Mouse (Mus musculus): ENCODE data around the gene Atoh8.
A peak's percentile ranks its signal among the peaks of the same experiment; 100 is the strongest.

Gene Atoh8

GRCm38 (mm10) chr6:72235098-72235806 is at the start of gene Atoh8:
Gene Atoh8, minus strand, starts transcription at chr6:72235577.
- no peak for DNase-seq (ENCODE audit: low read depth, low spot score)

- no peak for DNase-seq (ENCODE audit: low read depth, low spot score)
Observed at GRCm38 (mm10) chr6:72283914-72284313, 48.5 kb upstream of the Atoh8 start.

GRCm38 (mm10) chr6:72280410-72280998 is 45.1 kb upstream of the Atoh8 start:
- no peak for DNase-seq (ENCODE audit: low read depth, low spot score)

GRCm38 (mm10) chr6:72279505-72279904 is 44.1 kb upstream of the Atoh8 start:
- DNase-seq (ENCODE audit: low read depth, low spot score) = no peak

GRCm38 (mm10) chr6:72278835-72279234 is 43.5 kb upstream of the Atoh8 start:
- no peak for DNase-seq (ENCODE audit: low read depth, low spot score)

- no peak for DNase-seq (ENCODE audit: low read depth, low spot score)
Observed at GRCm38 (mm10) chr6:72277508-72278166, 42.3 kb upstream of the Atoh8 start.

GRCm38 (mm10) chr6:72276972-72277441 is 41.6 kb upstream of the Atoh8 start:
- DNase-seq (ENCODE audit: low read depth, low spot score) = no peak

- DNase-seq (ENCODE audit: low read depth, low spot score) = no peak
Observed at GRCm38 (mm10) chr6:72276141-72276540, 40.8 kb upstream of the Atoh8 start.

- no peak for DNase-seq (ENCODE audit: low read depth, low spot score)
Observed at GRCm38 (mm10) chr6:72275527-72275926, 40.1 kb upstream of the Atoh8 start.

- no peak for DNase-seq (ENCODE audit: low read depth, low spot score)
Observed at GRCm38 (mm10) chr6:72273153-72273552, 37.8 kb upstream of the Atoh8 start.

- DNase-seq (ENCODE audit: low read depth, low spot score) = no peak
Observed at GRCm38 (mm10) chr6:72272161-72272696, 36.9 kb upstream of the Atoh8 start.

- DNase-seq (ENCODE audit: low read depth, low spot score) = no peak
Observed at GRCm38 (mm10) chr6:72270952-72271519, 35.7 kb upstream of the Atoh8 start.

GRCm38 (mm10) chr6:72270258-72270657 is 34.9 kb upstream of the Atoh8 start:
- no peak for DNase-seq (ENCODE audit: low read depth, low spot score)

GRCm38 (mm10) chr6:72268149-72268847 is 32.9 kb upstream of the Atoh8 start:
- DNase-seq (ENCODE audit: low read depth, low spot score) = no peak

GRCm38 (mm10) chr6:72265664-72266063 is 30.3 kb upstream of the Atoh8 start:
- no peak for DNase-seq (ENCODE audit: low read depth, low spot score)

GRCm38 (mm10) chr6:72263679-72264265 is 28.4 kb upstream of the Atoh8 start:
- DNase-seq (ENCODE audit: low read depth, low spot score) = no peak

- DNase-seq (ENCODE audit: low read depth, low spot score) = no peak
Observed at GRCm38 (mm10) chr6:72261683-72262320, 26.4 kb upstream of the Atoh8 start.

GRCm38 (mm10) chr6:72260981-72261682 is 25.8 kb upstream of the Atoh8 start:
- peak; percentile 83 for DNase-seq (ENCODE audit: low read depth, low spot score)

GRCm38 (mm10) chr6:72259474-72259873 is 24.1 kb upstream of the Atoh8 start:
- no peak for DNase-seq (ENCODE audit: low read depth, low spot score)

GRCm38 (mm10) chr6:72255294-72255693 is 19.9 kb upstream of the Atoh8 start:
- no peak for DNase-seq (ENCODE audit: low read depth, low spot score)
